Mouse (Mus musculus) urinary bladder, adult 18-20 months (tissue): Measurements from ENCODE around the gene Efcab9.

Source experiments
- DNase-seq, 2 experiments: peaks; one replicate each; pipeline ENCODE4 v3.0.0; 2022; ENCODE audit warnings: low spot score in 2 of 2, mixed read lengths in 2 of 2

The Efcab9 gene

GRCm38 (mm10) chr11:32556333-32556990 is 24.6 kb upstream of the Efcab9 start:
- no peak for DNase-seq

DNA sequence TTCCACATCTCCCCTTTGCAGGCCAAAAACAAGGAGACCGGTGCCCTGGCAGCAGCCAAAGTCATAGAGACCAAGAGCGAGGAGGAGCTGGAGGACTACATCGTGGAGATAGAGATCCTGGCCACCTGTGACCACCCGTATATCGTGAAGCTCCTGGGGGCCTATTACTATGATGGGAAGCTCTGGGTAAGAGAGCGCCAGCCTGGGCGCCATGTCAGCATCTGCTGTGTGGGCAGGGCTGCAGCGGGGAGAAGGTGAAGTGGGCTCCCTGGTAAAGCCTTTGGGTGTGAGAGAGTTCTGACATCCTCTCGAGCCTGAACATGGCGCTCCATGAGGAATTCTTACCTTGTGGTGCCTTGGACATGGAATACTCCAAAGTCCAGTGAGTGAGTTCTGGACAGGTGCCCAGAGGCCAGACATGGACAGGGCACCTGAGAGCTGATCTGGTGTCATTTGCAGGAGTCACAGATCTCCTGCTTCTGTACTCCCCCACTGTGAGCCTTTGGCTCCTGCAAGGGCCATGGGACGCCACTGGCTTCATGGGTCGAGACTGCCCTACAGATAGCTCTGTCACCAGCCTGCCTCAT is 23.3 kb upstream of the Efcab9 start:
- no peak for DNase-seq

GRCm38 (mm10) chr11:32554141-32555091 is 22.5 kb upstream of the Efcab9 start:
- DNase-seq = no peak

GRCm38 (mm10) chr11:32553311-32554140 is 21.6 kb upstream of the Efcab9 start:
- no peak for DNase-seq

DNA sequence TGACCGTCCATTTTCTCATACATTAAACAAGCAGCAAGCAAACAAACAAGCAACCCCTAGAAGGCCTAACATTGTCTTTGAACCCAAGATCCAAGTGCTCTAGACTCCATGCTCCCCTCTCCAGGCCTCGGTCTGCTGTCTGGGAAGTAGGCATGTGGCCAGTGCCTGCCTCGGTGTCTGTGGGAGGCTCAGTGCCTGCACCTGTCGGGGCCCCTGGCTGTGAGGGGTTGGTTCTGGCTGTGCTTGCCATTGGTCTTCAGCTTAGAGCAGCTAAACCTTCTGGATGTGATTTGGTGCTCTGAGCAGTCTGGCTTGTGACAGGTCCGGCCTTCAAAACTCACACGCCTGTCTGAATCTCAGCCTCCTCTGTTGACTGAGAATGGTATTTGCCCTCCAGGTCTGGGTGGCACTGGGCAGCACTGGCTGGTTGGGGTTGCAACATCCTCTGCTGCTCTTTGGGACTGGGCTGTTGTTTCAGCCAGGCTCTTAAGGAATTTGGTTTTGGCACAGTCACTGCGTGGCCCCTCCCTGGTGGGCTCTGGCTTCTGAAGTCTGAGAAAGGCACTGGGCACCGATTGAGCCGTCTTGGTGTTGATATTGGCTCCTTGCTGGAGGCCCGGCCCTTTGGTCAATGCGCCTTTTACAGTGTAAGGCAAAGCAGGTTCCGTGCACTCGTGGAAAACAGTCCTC is 20.7 kb upstream of the Efcab9 start:
- no peak for DNase-seq

DNA sequence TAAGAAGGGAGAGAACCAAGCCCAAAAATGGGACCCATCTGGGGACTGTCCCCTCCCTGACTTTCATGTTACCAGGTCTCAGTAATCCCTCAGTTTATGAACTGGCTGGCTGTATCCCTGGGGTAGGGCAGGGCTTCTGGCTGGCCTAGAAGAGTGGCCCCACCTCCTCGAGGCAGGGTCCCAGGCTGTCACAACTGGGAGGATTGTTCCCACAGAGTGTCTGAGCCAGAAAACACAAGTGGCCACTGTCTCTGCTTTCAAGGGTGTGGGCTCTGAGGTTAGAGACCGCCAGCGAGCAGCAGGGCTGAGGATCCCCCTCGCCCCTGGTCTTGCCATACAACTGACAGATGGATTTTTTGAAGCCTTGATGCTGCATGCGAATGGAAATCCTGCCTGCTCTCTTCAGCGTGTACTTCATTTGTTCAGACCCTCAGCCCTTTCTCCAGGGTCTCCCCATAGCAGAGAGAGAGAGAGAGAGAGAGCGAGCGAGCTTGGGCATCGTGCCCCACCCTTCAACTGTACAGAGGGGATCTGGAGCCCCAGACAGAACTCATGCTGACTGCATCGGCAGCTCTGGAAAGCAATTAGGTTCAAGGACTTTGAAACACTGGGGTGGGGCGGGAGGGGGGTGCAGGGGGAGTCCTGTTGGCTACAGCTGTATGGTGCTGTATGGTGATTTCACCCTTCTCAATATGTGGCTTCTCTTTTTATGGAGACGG is 19.9 kb upstream of the Efcab9 start:
- DNase-seq = no peak

GRCm38 (mm10) chr11:32551056-32551455 is 19.2 kb upstream of the Efcab9 start:
- DNase-seq = no peak

GRCm38 (mm10) chr11:32550102-32550501 is 18.2 kb upstream of the Efcab9 start:
- no peak for DNase-seq

DNA sequence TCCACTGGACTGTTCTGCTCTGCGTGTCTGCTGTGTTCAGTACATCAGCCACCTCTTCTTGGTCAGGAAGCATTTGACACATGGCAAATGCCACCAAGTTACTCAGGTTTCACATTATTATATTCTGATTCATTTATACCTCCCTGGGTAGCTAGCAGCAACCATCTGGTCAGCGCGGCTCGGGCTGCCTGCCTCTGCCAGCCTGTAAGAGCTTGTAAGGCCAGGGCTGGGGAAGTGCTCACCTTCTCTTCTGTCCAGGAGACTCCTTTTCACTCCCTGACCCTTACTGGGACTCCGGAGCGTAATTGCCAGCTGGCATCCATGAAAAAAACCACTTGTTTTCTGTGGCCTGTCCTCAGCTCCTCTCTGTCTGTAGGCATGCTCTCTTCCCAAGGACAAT is 17.4 kb upstream of the Efcab9 start:
- no peak for DNase-seq

GRCm38 (mm10) chr11:32548240-32548639 is 16.4 kb upstream of the Efcab9 start:
- DNase-seq = no peak

- DNase-seq = no peak
Observed at GRCm38 (mm10) chr11:32547391-32547947, 15.6 kb upstream of the Efcab9 start.

DNA sequence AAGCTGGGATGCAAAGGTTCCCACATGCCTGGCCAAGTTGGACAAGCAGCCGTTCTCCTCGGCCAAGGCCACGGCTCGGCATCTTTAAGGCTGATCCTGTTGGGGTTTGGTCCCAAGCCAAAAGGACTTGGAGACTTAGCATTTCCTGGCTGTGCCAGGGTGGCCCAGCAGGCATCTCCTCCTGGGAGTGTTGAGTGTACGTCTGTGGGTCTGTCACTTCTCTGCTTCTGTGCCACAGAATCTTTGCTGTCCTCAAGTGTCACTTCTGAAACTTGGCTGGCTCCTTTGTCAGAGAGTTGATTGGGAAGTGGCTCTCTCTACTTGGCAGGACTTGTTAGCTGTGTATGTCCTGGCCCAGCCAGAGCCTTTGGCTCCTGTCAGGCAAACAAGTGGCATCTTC is 14.6 kb upstream of the Efcab9 start:
- DNase-seq = no peak

DNA sequence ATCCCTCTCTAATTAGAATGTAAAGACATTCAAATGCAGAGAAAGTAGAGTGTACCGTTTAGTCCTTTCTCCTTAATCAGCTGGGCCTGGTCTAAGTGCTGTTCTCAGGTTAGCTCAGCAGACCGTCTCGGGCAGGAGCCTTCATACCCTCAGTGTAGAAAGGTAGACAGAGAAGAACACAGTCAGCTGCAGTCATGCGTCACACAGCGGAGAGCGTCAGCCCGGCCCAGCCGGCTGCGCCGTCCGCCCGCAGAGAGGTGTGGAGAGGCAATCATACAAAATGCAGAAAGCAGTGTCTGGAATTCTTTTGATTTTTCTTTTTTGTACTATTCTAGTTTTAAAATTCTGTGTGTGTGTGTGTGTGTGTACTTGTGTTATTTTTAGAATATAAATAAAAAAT is 13.7 kb upstream of the Efcab9 start:
- DNase-seq = no peak

DNA sequence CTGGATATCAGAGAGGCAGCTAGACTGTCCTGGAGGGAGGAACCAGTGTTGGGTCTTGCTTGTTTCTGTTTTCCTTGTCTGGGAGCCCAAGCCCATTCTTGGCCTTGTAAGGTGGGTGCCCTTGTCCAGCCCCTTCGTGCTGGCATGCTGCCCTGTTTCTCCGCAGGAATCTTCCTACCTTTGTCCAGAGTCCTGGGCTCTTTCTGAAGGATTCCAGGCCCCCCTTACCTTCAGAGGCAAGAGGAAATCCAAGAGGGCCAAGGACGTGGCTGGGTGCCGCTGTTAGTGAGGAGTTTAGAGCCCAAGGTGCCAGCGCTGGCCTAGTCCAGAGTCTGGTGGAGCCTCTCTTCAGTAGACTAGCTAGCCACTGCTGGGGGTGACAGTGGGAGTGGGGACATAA is 12.6 kb upstream of the Efcab9 start:
- DNase-seq = no peak

DNA sequence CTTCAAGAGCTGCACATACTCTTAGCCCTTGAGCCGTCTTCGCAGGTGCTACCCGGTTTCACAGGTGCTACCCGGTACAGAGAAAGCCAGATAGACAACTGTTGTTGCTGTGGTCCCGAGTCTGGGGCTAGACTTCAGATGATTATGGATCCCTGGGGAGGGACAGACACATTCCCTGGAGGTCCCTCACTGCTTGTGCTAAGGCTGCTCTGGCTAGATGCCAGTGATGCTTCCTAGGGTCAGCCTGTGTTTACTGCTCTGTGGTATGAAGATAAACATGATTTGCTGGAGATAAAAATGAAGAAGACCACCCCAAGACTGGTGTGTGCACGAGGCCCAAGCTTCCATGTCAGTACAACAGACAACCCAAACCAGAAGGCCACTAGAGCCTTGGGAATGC is 12.2 kb upstream of the Efcab9 start:
- DNase-seq = no peak

- no peak for DNase-seq
Observed at GRCm38 (mm10) chr11:32542687-32543411, 11.0 kb upstream of the Efcab9 start.

GRCm38 (mm10) chr11:32542181-32542580 is 10.3 kb upstream of the Efcab9 start:
- DNase-seq = no peak

DNA sequence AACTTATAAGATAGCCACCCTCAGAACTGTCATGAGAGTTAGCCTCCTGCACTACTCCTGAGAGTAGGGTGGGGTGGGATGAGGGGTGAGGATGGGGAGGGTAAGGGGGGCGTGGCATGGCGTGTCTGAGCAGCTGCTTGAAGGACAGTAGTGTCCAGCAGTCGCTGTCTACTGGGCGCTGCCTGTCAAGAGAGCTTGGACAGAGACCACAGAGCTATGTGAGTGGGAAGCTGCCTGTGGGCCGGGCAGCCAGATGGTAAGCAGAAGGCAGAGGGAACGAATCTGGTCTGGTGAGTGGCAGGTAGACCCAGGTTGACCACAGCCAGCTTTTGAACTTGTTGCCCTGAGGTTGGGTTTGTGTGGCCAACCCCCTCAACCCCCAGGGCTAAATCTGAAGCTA is 8.6 kb upstream of the Efcab9 start:
- DNase-seq = no peak

DNA sequence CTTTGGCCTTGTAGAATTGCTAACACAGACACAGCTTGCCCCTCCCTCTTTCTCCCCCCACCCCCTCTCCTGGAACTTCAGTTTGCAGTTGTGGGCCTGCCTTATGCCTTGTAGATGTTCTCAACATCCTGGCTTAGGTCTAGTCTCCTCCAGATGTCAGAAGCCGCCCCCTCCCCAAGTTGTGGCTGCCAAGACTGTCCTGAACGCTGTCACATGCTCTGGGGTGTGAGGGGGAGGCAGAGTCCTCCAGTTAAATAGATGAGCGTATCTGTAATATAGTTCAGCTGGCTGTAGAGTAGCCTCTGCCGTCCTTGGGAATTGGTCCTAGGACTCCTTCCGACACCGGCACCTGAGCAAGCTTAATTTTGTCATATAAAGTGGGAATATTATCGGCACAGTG is 7.8 kb upstream of the Efcab9 start:
- no peak for DNase-seq

DNA sequence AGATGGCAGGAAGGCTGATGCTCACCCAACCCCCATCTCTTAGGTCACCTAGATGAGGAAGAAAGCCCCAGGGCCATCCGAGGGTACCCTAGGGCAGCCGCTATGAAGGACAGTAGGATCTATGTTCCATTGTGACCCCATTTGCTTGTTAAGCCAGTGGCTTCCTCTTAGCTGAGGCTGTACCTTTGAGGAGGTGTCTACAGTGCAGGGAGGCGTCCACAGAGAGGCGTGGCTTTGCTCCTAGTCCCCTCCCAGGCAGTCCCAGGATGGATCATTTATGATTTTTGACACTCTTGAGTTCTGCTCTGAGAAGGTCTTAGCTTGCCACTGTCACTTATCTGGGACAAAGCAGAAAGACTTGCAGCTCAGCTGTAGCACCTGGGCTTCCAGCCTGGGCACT is 7.0 kb upstream of the Efcab9 start:
- DNase-seq = no peak
